Mouse (Mus musculus) B cell, adult 2 months (primary cell): Measurements from ENCODE around the gene Scn3a.

Source experiments
- DNase-seq, 2 experiments: peaks; one replicate each; pipeline ENCODE4 v3.0.0; 2022

Gene Scn3a

GRCm38 (mm10) chr2:65566793-65567787 is at the start of gene Scn3a:
Scn3a (minus strand) TSS chr2:65567627.
- DNase-seq, result peak; percentile 38 to 48

- DNase-seq, result no peak
Measured at GRCm38 (mm10) chr2:65611887-65612286, 44.5 kb upstream of the Scn3a start.

GRCm38 (mm10) chr2:65607813-65608212 is 40.4 kb upstream of the Scn3a start:
- no peak for DNase-seq

GRCm38 (mm10) chr2:65587679-65588078 is 20.3 kb upstream of the Scn3a start:
- no peak for DNase-seq

GRCm38 (mm10) chr2:65567925-65568324 is 498 bp upstream of the Scn3a start:
- no peak for DNase-seq

- DNase-seq, result no peak
Measured at GRCm38 (mm10) chr2:65563898-65564297, 3.5 kb downstream of the Scn3a start.

- DNase-seq, result no peak
Measured at GRCm38 (mm10) chr2:65557719-65558118, 9.7 kb downstream of the Scn3a start.

- DNase-seq, result no peak
Measured at GRCm38 (mm10) chr2:65554662-65555061, 12.8 kb downstream of the Scn3a start.

- no peak for DNase-seq
Measured at GRCm38 (mm10) chr2:65553473-65553872, 14.0 kb downstream of the Scn3a start.

GRCm38 (mm10) chr2:65552727-65553126 is 14.7 kb downstream of the Scn3a start:
- DNase-seq, result no peak

- DNase-seq, result no peak
Measured at GRCm38 (mm10) chr2:65552222-65552621, 15.2 kb downstream of the Scn3a start.

- DNase-seq, result peak; percentile 21 to 40
Measured at GRCm38 (mm10) chr2:65551736-65552135, 15.7 kb downstream of the Scn3a start.

GRCm38 (mm10) chr2:65550564-65550963 is 16.9 kb downstream of the Scn3a start:
- DNase-seq, result no peak

GRCm38 (mm10) chr2:65548665-65549064 is 18.8 kb downstream of the Scn3a start:
- DNase-seq, result no peak

GRCm38 (mm10) chr2:65547341-65547740 is 20.1 kb downstream of the Scn3a start:
- no peak for DNase-seq

- no peak for DNase-seq
Measured at GRCm38 (mm10) chr2:65542906-65543592, 24.4 kb downstream of the Scn3a start.

GRCm38 (mm10) chr2:65541781-65542180 is 25.6 kb downstream of the Scn3a start:
- no peak for DNase-seq

GRCm38 (mm10) chr2:65538436-65538835 is 29.0 kb downstream of the Scn3a start:
- DNase-seq, result no peak

GRCm38 (mm10) chr2:65532127-65532854 is 35.1 kb downstream of the Scn3a start:
- no peak for DNase-seq

- DNase-seq, result no peak
Measured at GRCm38 (mm10) chr2:65529148-65529547, 38.3 kb downstream of the Scn3a start.

GRCm38 (mm10) chr2:65516703-65517102 is 50.7 kb downstream of the Scn3a start:
- no peak for DNase-seq

GRCm38 (mm10) chr2:65508217-65508616 is 59.2 kb downstream of the Scn3a start:
- no peak for DNase-seq

- DNase-seq, result no peak
Measured at GRCm38 (mm10) chr2:65490450-65490849, 77.0 kb downstream of the Scn3a start.
